Mouse (Mus musculus): Measurements from ENCODE around the gene Upk3bl.
"Not testable (repeated sequence)": the region's sequence is repeated elsewhere in the genome, so short reads cannot be mapped to it uniquely, and the experiment has no call there.

Gene Upk3bl

DNA sequence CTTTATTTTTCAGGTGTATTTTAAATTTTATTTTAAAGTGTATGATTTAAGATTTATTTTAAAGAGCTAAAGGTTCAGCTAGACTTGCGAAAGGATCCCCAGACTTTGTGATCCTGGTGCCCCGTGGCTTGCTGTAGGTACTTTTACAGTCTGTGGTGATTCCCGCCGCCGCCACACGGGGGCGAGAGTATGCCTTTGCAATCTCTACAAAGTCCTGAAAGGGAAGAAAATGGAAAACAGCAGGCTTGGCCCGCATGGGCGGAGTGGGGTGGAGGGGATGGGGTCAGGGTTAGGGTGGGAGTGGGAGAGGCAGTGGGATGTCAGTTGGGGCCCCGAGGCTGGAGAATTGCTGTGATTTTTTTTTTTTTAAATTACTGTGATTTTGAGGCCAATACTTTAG lies 8.3 kb upstream of the Upk3bl start:
- peak; percentile 51 for DNase-seq (ENCODE audit: low read depth)

DNA sequence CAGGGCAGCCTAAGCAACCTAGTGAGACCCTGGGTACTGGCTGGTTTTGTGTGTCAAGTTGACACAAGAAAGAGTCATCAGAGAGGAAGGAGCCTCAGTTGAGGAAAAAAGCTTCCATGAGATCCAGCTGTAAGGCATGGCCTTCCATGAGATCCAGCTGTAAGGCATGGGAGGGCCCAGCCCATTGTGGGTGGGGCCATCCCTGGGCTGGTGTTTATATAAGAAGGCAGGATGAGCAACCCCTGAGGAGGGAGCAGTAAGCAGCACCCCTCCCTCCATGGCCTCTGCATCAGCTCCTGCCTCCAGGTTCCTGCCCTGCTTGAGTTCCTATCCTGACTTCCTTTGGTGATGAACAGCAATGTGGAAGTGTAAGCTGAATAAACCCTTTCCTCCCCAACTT lies 5.8 kb upstream of the Upk3bl start:
- DNase-seq (ENCODE audit: low read depth), result not testable (repeated sequence)

DNA sequence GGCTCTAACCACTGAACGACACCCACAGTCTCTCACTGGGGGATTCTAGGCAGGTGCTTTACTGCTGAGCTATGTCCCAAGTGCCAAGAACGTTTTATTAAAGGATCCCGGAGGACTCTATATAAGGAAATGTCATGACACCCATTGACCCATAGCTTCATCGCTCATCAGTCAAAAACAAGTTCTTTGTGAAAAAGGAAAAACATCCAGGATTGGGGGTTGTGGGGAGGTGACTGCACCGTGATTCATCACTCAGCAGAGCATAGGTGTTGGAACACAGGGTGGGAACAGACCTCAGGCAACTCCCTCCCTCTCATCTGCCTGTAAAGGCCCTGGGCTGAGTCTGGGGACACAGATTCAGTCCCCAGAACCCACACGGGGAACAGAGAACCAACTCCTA lies 4.4 kb upstream of the Upk3bl start:
- no peak for DNase-seq (ENCODE audit: low read depth)

DNA sequence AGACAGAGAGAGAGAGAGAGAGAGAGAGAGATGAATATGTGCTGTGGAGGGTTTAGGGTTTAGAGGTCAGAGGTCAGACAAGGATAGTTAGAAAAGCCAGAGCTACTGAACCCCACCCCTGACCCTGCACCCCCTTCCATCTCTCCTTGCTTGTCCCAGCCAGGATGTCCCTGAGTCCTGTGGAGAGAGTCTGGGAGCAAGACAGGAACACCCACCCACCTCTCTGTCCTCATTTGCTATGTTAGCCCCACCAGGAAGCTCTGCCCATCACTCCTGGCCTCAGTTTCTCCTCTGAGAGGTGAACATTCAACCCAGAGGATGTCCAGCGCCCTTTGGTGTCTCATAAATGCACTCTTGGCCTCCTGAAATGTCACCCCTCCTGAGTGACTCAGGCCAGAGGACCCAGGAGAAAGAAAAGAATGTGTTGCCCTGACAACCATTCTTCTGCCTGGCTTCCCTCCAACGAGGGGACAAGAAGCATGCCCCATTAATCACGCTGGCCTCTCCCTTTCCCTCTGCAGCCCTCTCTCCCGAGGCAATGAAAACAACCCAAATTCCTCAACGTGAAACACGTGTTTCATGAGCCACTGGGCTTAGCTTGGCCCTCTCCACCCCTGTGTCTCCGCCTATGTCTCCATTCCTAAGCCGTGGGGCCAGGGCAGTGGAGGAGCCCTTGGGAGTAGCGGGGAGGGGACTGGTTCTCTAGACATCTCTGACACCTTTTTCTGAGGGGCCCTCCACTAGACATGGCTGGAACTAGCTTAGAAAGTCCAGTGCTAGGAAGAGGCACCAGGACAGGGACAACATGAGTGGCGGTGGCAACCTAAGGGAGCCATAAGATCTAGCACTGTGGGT lies 2.8 kb upstream of the Upk3bl start:
- DNase-seq (ENCODE audit: low read depth), result no peak

DNA sequence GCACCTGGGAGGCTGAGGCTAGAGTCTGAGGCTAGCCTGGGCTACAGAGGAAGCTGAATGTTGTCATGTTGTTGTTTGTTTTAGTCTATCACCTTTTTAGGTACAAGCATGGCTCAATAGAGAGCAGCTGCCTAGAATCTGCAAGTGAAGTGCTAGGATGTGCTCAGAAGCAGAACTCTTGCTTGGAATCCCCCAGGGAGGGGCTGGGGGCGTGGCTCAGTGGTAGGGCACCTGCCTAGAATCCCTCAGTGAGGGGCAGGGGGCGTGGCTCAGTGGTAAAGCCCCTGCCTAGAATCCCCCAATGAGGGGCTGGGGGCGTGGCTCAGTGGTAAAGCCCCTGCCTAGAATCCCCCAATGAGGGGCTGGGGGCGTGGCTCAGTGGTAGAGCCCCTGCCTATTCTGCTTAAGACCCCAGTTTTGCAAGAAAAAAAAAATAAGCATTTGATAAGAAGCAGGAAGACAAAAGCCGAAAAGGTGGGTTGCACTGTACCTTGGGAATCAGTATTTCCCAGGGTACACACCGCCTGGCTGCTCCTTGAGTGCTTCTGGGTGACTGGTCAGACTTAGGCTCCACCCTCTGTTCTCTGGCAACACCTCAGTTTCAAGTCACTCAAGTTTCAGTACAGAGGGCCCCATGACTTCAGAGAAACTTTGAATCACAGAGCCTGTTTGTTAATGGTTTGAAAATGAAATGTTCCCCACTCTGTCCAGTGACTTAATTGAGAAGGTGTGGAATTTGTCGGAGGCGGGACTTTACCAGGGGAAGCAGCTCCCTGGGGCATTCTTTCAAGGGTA lies 1.2 kb upstream of the Upk3bl start:
- no peak for DNase-seq (ENCODE audit: low read depth)

DNA sequence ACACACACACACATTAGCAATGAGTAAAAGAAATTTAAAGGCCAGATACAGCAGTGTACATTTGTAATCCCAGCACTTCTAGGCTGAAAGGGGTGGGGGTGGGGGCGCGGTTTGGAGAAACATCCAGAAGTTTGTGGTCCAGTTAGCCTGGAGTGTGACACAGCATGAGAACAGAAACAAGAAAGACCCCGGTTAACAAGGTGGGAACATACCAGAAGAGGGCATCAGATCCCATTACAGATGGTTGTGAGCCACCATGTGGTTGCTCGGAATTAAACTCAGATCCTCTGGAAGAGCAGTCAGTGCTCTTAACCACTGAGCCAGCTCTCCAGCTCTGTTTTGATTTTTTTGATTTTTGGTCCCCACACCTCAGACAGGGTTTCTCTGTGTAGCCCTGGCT lies 1.8 kb downstream of the Upk3bl start:
- no peak for DNase-seq (ENCODE audit: low read depth)

DNA sequence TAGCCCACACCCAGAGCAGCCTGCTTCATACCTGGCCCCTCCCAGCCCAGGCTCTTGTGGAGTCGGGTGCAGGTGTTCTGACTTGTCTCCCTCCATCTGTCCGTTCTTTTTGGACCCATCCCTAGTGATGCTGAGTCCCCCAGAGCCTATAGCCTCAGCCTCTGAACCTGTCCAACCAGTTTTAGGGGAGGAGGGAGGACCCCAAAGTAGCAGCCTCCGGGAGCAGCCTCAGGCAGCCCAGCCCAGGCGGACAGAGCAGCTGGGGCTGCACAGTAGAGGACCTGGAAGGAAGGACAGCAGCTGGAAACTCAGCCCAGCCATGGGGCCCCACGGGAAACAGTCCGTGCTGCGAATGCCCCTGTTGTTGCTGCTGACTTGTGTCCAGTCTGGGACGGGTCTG lies 2.8 kb downstream of the Upk3bl start:
- no peak for DNase-seq (ENCODE audit: low read depth)

DNA sequence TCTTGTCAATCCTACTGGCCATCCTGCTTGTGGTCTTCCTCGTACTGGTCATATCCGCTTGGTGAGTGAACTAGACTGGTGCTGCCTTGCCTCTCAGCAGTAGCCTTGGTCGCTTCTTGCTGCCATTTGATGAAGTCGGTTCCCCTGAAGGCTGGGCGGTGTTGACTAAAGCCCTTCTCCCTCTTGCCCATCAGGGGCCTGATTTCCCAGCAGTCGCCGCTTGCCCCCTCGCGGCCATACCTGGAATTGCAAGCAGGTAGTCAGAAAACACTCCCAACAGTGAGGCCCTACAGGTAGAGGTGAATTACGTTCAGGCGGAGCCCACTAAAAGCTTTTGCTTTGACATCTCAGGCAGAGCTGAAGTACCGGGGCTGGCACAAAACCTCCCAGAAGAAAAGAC lies 7.3 kb downstream of the Upk3bl start:
- peak; percentile 33 for DNase-seq (ENCODE audit: low read depth)

DNA sequence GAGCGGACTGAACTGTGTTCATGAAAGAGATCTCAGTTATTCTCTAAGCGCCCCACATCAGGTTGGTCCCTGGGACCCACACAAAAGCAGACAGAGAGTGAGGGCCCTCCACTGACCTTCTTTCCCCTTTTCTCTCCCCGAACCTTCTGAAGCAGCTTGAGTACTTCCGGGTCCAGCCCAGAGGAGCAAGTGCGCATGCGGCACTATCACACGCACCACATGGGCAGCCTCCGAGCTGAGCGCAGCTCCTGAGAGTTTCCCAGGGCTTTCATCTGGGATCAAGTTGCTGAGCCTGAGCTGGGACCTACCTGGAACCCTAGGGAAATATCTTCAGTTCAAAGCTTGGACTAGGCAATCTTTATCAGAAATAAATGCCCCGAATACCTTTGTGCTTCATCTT lies 9.6 kb downstream of the Upk3bl start:
- no peak for DNase-seq (ENCODE audit: low read depth)

DNA sequence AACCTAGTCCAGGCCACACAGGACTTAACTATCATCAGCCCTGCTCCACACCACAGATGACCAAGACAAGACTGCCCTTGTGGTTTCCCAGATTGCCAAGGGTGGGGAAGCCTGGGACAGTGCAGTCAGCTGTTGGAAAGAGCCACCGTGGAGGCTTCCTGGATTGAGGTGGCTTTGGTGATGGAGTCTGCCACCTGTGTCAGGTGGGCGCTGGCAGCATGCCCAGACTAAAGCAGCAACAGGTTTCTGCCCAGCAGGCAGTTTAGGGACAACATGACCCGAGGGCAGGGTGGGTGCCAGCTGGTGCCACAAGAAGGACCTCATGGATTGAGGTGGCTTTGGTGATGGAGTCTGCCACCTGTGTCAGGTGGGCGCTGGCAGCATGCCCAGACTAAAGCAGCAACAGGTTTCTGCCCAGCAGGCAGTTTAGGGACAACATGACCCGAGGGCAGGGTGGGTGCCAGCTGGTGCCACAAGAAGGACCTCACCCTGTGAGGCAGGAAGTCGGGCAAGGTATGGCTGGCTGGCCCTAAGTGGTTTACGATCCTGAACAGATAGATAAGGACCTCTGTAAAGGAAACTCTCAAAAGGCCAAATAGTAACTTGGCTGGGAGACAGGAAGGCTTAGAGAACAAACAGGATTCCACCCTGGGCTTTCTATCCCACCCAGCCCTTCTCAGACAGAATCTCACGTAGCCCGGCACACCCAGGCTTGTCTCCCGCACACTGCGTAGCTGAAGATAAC lies 12.3 kb downstream of the Upk3bl start:
- DNase-seq (ENCODE audit: low read depth), result not testable (repeated sequence)

DNA sequence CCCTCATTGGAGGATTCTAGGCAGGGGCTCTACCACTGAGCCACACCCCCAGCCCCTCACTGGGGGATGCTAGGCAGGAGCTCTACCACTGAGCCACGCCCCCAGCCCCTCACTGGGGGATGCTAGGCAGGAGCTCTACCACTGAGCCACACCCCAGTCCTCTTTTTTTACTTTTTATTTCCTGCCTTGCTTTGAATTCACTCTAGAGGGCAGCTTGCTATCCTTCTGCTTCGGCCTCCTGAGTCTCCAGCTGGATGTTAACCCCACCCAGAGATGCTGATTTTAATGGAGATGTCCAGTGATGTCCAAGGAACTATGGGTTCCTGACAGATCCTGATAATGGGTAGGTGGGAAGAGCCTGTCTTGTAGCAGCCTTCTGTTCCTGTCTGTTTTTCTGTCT lies 15.1 kb downstream of the Upk3bl start:
- DNase-seq (ENCODE audit: low read depth), result no peak

DNA sequence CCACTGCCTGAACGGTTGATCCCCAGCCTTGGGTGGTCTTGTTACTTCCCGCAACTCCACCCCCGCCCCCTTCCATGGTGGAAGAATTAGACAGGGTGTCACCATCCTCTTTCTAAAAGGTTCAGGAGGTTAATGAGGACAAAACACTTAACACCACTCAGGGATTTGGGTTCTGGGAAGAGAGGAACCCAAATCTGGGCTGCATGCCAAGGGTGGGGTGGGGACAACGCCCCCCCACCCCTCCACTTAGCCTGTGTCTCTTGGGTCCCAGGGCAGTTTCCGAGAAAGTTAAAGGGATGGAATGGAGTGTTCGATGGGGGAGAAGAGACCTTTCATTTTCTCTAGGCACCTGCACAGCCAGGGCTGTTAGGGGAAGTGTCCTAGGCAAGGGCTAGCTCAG lies 18.8 kb downstream of the Upk3bl start:
- no peak for DNase-seq (ENCODE audit: low read depth)

DNA sequence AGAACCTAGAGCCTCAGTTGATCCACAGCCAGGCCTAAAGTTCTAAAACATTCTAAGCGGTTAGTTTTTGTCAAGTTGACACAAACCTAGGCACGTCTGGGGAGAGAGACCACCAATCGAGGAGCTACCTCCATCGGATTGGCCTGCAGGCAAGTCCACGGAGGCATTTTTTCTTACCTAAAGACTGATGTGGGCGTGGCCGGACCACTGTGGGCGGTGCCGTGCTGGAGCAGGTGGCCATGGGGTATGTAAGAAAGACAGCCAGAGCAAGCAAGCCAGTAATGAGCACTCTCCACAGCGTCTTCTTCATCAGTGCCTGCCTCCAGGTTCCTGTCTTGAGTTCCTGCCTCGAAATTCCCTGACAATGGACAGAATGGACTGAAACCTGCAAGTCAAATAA lies 19.2 kb downstream of the Upk3bl start:
- DNase-seq (ENCODE audit: low read depth), result no peak

DNA sequence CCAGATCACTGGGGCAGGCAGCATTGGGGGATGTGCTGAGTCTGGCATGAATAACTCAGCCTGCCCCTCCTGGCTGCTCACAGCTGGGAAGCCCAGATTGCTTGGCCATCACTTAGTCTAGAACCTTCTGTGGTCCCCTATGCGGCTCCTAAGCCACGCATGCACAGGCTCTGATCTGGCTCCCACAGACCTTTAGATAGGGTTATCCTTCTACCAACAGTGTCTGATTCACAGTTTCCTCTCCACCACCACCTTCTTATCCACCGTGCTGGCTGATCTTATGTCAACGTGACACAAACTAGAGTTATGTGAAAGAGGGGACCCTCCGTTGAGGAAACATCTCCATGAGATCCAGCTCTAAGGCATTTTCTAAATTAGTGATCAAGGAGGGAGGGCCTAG lies 20.8 kb downstream of the Upk3bl start:
- no peak for DNase-seq (ENCODE audit: low read depth)

DNA sequence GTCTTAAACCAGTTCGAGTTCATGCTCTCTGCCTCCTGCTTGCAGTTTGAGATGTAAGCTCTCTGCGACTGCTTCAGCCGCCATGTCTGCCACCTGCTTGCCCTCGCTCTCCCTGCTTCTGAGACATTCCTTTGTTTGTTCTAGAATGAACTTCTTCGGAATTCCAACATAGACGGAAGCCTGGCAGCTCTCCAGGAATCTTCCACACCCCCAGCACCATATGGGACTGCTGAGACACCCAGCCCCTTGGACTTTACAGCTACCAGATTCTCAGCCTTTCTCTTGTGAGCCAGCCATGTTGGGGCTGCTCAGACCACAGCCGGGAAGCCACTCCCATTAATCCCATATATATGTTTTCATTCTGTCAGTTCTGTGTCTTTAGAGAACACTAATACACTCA lies 22.0 kb downstream of the Upk3bl start:
- DNase-seq (ENCODE audit: low read depth), result no peak

DNA sequence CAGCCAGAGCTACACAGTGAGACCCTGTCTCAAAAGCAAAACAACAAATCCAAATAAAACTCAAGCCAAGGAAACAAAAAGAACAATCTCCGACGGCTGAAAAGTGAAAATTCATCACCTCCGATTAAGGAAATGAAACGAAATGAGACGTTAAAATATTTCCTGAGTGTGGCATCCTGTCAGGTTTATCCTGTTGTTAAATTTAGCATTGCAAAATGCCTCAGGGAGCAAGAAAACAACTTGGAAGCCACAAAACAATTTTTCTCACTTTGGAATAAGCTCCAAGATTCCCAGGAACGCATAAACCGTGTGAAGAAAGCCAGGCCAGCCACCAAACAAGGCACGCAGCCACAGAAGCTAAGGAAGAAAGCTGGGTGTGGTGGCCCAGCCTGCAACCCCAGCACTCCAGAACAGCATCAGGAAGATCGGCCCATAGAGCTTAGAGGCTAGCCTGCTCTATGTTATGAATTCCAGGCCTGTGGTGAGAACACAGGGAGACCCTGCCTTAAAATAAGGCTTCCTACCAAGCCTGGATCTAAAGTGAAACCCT lies 22.8 kb downstream of the Upk3bl start:
- DNase-seq (ENCODE audit: low read depth), result no peak

DNA sequence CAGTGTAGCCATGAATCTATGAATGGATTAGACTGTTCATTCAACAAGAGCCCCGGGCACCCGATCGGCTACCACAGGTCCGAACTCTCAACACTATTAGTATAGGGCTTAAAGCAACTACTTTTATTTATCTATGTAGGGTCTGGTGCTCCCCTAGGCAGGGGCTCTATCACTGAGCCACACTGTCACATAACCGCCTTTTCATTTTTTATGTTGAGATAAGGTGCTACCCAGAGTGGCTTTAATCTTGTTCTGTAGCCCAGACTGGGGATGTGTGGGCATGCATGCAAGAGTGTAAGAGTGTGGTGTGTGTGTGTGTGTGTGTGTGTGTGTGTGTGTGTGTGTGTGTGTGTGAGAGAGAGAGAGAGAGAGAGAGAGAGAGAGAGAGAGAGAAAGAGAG lies 23.8 kb downstream of the Upk3bl start:
- no peak for DNase-seq (ENCODE audit: low read depth)

DNA sequence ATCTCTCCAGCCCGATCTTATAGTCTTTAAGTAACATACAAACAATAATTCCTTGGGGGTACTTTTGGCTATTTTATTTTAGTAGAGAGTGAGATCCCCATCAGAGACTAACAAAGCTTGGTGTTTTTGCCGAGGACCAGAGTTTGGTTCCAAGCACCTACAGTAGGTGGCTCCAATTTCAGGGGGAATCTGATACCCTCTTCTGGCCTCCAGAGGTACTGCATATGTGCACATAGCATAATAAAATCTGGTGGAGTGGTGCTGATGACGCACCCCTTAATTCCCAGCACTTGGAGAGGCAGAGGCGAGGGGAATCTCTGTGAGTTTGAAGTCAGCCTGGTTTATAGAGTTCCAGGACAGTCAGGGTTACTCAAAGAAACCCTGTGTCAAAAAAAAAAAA lies 28.1 kb downstream of the Upk3bl start:
- no peak for DNase-seq (ENCODE audit: low read depth)

DNA sequence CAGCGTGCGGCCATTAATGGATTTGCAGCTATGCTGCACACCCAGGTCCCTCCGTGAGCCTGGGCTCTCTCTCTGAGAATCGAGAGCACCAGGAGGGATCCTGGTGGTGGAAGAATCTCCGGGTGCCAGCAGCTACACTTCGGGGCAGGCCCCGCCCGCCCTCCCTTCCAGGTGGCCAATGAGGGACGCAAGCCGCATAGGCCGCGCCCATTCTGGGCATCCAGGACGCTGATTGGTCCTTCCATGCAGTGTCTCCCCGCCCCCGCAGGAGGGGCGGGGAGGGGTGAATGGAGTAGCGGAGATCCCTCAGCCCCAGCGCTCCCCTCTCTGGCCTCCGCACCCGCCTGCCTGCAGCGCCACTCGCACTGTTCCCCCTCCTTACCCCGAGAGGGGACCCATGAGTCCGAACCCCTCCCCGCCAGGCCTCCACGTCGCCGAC lies 29.4 kb downstream of the Upk3bl start, which contains the start of gene Rasa4:
Rasa4 (plus strand) TSS at position 248 of the 439 bp plus-strand sequence.
- DNase-seq (ENCODE audit: low read depth), result peak; percentile 94

DNA sequence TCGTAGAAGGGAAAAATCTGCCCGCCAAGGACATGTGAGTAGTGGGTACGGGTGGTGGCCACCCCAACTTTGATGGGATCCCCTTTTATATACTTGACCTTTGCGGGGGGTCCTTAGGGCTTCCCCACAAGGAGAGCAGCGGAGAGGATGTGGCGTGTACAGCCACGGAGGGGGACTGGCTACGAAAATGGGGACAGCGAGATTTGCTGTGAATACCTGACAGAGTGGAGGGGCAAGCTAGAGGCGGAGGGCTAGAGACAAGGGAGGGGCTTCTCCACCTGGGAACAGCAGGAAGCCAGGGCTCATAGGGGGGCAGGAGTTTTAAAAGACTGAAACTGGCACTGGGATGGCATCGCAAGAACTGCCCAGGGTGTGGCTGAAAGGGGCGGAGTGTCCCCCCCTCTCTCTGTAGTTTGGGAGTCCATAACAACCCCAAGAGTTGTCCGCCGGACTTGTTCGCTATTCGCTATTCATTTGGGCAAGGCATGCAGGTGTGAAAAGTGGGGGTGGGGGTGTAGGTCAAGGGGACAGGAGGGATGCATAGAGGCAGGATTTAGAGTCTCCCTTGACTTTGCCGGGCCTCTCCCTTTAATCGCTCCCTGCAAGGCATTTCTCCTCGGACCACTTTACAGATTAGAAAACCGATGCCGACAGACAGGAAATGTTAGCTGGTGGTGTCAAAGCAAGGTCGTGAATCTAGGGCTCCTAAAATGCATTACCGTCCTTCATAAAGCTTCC lies 30.0 kb downstream of the Upk3bl start:
- no peak for DNase-seq (ENCODE audit: low read depth)

DNA sequence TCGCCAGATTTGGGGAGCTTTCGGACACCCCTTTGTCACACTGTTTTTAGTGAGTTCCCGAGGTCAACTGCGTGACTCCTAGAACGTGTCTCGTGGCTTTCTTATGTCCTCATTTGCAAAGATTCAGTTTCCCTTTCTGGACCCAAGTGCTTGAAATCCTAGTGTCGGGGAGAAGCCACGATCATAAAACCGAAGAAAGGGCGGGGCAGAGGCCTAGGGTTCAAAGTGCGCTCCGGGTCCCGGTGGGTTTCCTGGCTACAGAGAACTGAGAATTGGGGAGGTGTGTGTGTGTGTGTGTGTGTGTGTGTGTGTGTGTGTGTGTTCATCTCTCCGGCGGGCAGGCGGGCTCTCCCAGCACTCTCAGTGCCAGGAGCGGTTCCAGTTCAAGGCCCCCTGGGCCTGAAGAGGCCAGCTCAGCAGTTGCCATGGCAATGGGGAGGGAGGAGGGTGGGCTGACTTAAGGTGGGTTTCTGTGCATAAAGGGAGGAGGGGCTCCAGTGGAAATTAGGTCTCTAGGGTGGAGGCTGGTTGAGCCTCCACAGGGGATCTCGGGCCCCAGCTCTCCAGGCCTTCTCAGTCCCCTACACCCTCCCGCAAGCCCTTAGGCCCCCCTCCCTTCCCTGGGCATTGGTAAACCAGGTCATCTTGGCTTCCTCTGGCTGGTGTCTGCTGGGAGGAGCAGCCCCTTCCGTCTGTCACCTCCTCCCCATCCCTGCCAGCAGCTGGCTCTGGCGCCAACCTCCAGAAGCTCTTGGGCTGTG lies 30.8 kb downstream of the Upk3bl start:
- no peak for DNase-seq (ENCODE audit: low read depth)
